ENCODE assay signal across 11 mouse cellular contexts in genomic region chr1:89489111-89489971, GRCm38 (mm10). TPM values are rescaled to one million over a fixed set of nuclear protein-coding genes. Genes with fewer than 3 reads are reported as not detected.
DNase-seq lines count a peak whose midpoint lies in the region; ATAC-seq and TF ChIP-seq lines count a peak whose summit lies in the region.
"Had no signal": no experiment of that assay in that cellular context is flagged by ENCODE, and none has a peak within 500 bp of the region (broad histone marks: within the 10 kb centered on the region; RNA-seq: fewer than 3 reads in every experiment).

No protein-coding gene starts in this region.

- no peaks in the 10 kb centered on the region for H3K27me3 ChIP-seq in kidney, embryonic 15.5 days
- H3K27me3 ChIP-seq in midbrain, postnatal 0 days (ENCODE audit: insufficient read depth, low read length), result no peaks in the 10 kb centered on the region

- no peak overlapping the region for H3K9ac ChIP-seq in kidney, embryonic 15.5 days
- H3K9ac ChIP-seq in midbrain, postnatal 0 days (replicated peaks; ENCODE audit: low read length, poor library complexity, severe bottlenecking), result no peak overlapping the region

- H3K4me3 ChIP-seq in kidney, embryonic 15.5 days (replicated peaks), result no peak overlapping the region
- H3K4me3 ChIP-seq in midbrain, postnatal 0 days (ENCODE audit: low read depth, low read length), result no peak overlapping the region
- H3K4me3 ChIP-seq: forebrain, embryonic 10.5 days; limb, embryonic 10.5 days had no signal

- WGBS in kidney, embryonic 15.5 days, result 64% methylated on average over 17 of the region's 17 CpGs
- 61% methylated on average over 17 of the region's 17 CpGs for WGBS in midbrain, postnatal 0 days

- H3K4me2 ChIP-seq in kidney, embryonic 15.5 days, result no peak overlapping the region
- H3K4me2 ChIP-seq in midbrain, postnatal 0 days (ENCODE audit: low read depth, low read length, poor library complexity, severe bottlenecking), result no peak overlapping the region

- H3K27ac ChIP-seq in kidney, embryonic 15.5 days, result no peak overlapping the region
- H3K27ac ChIP-seq in midbrain, postnatal 0 days (ENCODE audit: low read depth, low read length), result no peak overlapping the region
- H3K27ac ChIP-seq: forebrain, embryonic 10.5 days; limb, embryonic 10.5 days had no signal

- H3K9me3 ChIP-seq in kidney, embryonic 15.5 days (replicated peaks), result no peaks in the 10 kb centered on the region
- no peaks in the 10 kb centered on the region for H3K9me3 ChIP-seq in midbrain, postnatal 0 days (ENCODE audit: low read length)
- H3K9me3 ChIP-seq: forebrain, embryonic 10.5 days; limb, embryonic 10.5 days had no signal

- peaks cover 37% of the 10 kb centered on the region for H3K4me1 ChIP-seq in kidney, embryonic 15.5 days
- no peaks in the 10 kb centered on the region for H3K4me1 ChIP-seq in midbrain, postnatal 0 days (ENCODE audit: insufficient read depth, low read length)

- DNase-seq in heart, adult 11 months, result peak; percentile 88
- DNase-seq in heart, postnatal 25 days (ENCODE audit: low spot score), result no peak
- peak; percentile 36 for DNase-seq in lung, postnatal 10 days
- no peak for DNase-seq in lung, adult 18-20 months
- DNase-seq in midbrain, postnatal 0 days (ENCODE audit: low spot score), result peak; percentile 36
- DNase-seq in gastrocnemius, postnatal 4 days (ENCODE audit: low spot score in 2 of 2), result no peak
- DNase-seq in frontal cortex, postnatal 36 days (ENCODE audit: low spot score in 2 of 2), result no peak
- DNase-seq: right cerebral cortex, adult 18-20 months had no signal

- intact Hi-C loops in heart, postnatal 25 days (cut with DNase I), result no loop called here

- H3K36me3 ChIP-seq in kidney, embryonic 15.5 days, result no peaks in the 10 kb centered on the region
- H3K36me3 ChIP-seq in midbrain, postnatal 0 days (ENCODE audit: insufficient read depth, low read length), result no peaks in the 10 kb centered on the region

- 0 out of 2 replicates have a peak, but pooled peaks have one; percentile 42 for ATAC-seq in kidney, embryonic 15.5 days (replicated peaks; ENCODE audit: low FRiP score)
- peak; percentile 20; the same call in 1 of the 2 replicates for ATAC-seq in midbrain, postnatal 0 days (ENCODE audit: low FRiP score)

- TF ChIP-seq CTCF in midbrain, postnatal 0 days (IDR thresholded peaks at IDR 0.05), result no peak

RNA-seq across cellular contexts. Expression of gene Agap1, which starts 34.7 kb away (rescaled TPM):
- 10 to 100 TPM; 62.8 to 65.5 TPM for total RNA-seq in heart, postnatal 25 days (2021)
- polyA plus RNA-seq in kidney, embryonic 15.5 days (2015; fragmentation: Nextera tagmentation; extraction: Ambion mirVana), result 10.8 and 11.3 TPM in 2 replicates
- 175 and 187 TPM in 2 replicates for total RNA-seq in midbrain, postnatal 0 days (2014; rRNA removed)
- 40.4 and 45.9 TPM in 2 replicates for polyA plus RNA-seq in midbrain, postnatal 0 days (2015; fragmentation: Nextera tagmentation; extraction: Ambion mirVana)
- total RNA-seq in gastrocnemius, postnatal 4 days (2021), result 10 to 100 TPM; 83.4 to 86.1 TPM

Comparison
In these comparisons a context has a peak if more than half of its experiments do, and no peak if none do; other contexts are left out.
1. DNase-seq: peak in heart, adult 11 months (single experiment), lung, postnatal 10 days (single experiment) and midbrain, postnatal 0 days (single experiment); none in heart, postnatal 25 days (single experiment), lung, adult 18-20 months (0 of 2), gastrocnemius, postnatal 4 days (0 of 2) and frontal cortex, postnatal 36 days (0 of 2).